Mouse (Mus musculus): ENCODE results near the gene Tmem199. TPM values are rescaled to one million over a fixed set of nuclear protein-coding genes. Genes with fewer than 3 reads are reported as not detected.

The Tmem199 gene
- total RNA-seq, 1 experiment = 73.1 TPM

- in situ Hi-C loops (cut with MboI; ENCODE audit: low sequenced_read_pairs in 2 of 2, unreplicated experiment in 2 of 2) = no loop called here
- H3K27ac ChIP-seq (ENCODE audit: insufficient read depth, low read depth, low read length, poor library complexity, severe bottlenecking) = no peak overlapping the region
- no peaks in the 10 kb centered on the region for H3K36me3 ChIP-seq (ENCODE audit: control insufficient read depth, insufficient read depth, low read length, poor library complexity, severe bottlenecking)
- DNase-seq (ENCODE audit: low read depth, low spot score) = no peak
- no peak for TF ChIP-seq ZNF384 (IDR thresholded peaks at IDR 0.05; ENCODE audit: low read depth, low read length)
- TF ChIP-seq ZC3H11A (IDR thresholded peaks at IDR 0.05; ENCODE audit: borderline replicate concordance, low read depth, low read length) = no peak
- TF ChIP-seq CHD2 (IDR thresholded peaks at IDR 0.05; ENCODE audit: low read depth, low read length) = no peak
- no peak for TF ChIP-seq HCFC1 (IDR thresholded peaks at IDR 0.05; ENCODE audit: borderline replicate concordance, insufficient read depth, low read length)
- TF ChIP-seq MAFK (IDR thresholded peaks at IDR 0.05; ENCODE audit: insufficient read depth, low read depth, low read length) = no peak
- H3K9me3 ChIP-seq (ENCODE audit: control insufficient read depth, insufficient read depth, low read depth, low read length) = no peaks in the 10 kb centered on the region
- H3K4me1 ChIP-seq (ENCODE audit: control insufficient read depth in 2 of 2, insufficient read depth in 2 of 2, low read length in 2 of 2, poor library complexity in 1 of 2) = no peaks in the 10 kb centered on the region
- H3K9ac ChIP-seq (ENCODE audit: insufficient read depth, low read depth, low read length, poor library complexity, severe bottlenecking) = no peak overlapping the region
- H3K4me3 ChIP-seq (ENCODE audit: insufficient read depth in 1 of 2, low read depth in 1 of 2, low read length in 2 of 2, poor library complexity in 1 of 2, severe bottlenecking in 1 of 2) = no peak overlapping the region
Observed at GRCm38 (mm10) chr11:78555623-78556022, 43.7 kb upstream of the Tmem199 start.

- in situ Hi-C loops (cut with MboI; ENCODE audit: low sequenced_read_pairs in 2 of 2, unreplicated experiment in 2 of 2) = no loop called here
- DNase-seq (ENCODE audit: low read depth, low spot score) = no peak
- Histone ChIP-seq H3K4me1 (ENCODE audit: control insufficient read depth in 2 of 2, insufficient read depth in 2 of 2, low read length in 2 of 2, poor library complexity in 1 of 2) (peaks cover 2 to 3% of the 10 kb centered on the region in 2 experiments; a peak in 2 of 4 replicates), H3K27ac (ENCODE audit: insufficient read depth, low read depth, low read length, poor library complexity, severe bottlenecking) (peak overlapping the region; percentile 38; the same call in 1 of the 2 replicates), H3K9me3 (ENCODE audit: control insufficient read depth, insufficient read depth, low read depth, low read length) (no peaks in the 10 kb centered on the region), H3K36me3 (ENCODE audit: control insufficient read depth, insufficient read depth, low read length, poor library complexity, severe bottlenecking) (no peaks in the 10 kb centered on the region; the same call in 1 of the 2 replicates), H3K4me3 (ENCODE audit: insufficient read depth in 1 of 2, low read depth in 1 of 2, low read length in 2 of 2, poor library complexity in 1 of 2, severe bottlenecking in 1 of 2) (peak overlapping the region; percentile 54 to 69), H3K9ac (ENCODE audit: insufficient read depth, low read depth, low read length, poor library complexity, severe bottlenecking) (peak overlapping the region; percentile 78)
- TF ChIP-seq ZC3H11A (IDR thresholded peaks at IDR 0.05; ENCODE audit: borderline replicate concordance, low read depth, low read length) (no peak), CHD2 (IDR thresholded peaks at IDR 0.05; ENCODE audit: low read depth, low read length) (no peak), HCFC1 (IDR thresholded peaks at IDR 0.05; ENCODE audit: borderline replicate concordance, insufficient read depth, low read length) (no peak), ZNF384 (IDR thresholded peaks at IDR 0.05; ENCODE audit: low read depth, low read length) (no peak), MAFK (IDR thresholded peaks at IDR 0.05; ENCODE audit: insufficient read depth, low read depth, low read length) (no peak)
Observed at GRCm38 (mm10) chr11:78551059-78551398, 39.1 kb upstream of the Tmem199 start.

DNA sequence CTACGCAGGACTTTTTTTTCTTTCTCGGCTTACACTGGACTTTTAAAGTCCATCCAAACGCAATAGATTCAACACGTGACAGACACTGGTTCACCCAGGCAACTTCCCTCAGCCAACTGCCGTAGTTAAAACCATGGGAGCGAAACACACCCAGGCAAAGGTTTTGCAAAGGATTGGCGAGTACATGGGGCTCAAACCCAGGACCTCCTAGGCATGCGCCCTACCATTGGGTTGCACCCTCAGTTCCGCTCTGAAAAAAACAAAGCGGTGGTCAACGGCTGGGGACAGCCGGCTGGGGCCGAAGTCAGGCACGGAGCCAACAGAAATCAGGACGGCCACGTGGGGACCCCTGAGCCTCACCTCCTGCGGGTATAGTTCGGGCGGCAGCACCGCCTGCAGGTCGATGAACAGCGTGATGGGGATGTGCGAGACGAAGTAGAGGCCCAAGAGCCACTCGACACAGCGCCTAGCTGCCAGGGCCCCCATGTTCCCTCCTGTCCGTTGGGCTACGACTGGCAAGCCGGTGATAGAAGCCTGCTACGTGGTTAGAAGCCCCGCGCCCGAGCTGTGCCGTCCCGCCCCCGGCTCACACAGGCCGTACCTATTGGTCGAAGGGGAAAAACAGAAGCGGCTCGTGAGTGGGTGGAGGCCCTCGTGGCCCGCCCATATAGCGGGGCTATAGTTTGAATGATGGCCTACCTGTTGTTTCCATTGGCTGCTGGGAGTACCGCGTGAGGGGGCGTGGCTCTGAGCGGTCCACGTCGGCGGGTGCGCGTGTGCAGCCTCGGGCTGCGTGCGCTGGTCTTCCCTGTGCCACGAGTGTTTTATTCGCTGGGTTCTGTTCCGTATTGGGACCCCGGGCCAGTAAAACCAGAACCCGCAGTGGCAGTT is 38.4 kb upstream of the Tmem199 start, which contains the start of gene Tmem97:
Tmem97 (minus strand) TSS at position 610 of the 891 bp plus-strand sequence.
- Histone ChIP-seq H3K4me1 (ENCODE audit: control insufficient read depth in 2 of 2, insufficient read depth in 2 of 2, low read length in 2 of 2, poor library complexity in 1 of 2) (peaks cover 4 to 7% of the 10 kb centered on the region in 2 experiments; a peak in 2 of 4 replicates), H3K4me3 (ENCODE audit: insufficient read depth in 1 of 2, low read depth in 1 of 2, low read length in 2 of 2, poor library complexity in 1 of 2, severe bottlenecking in 1 of 2) (peak within 1 kb of the TSS; percentile 82 to 92), H3K27ac (ENCODE audit: insufficient read depth, low read depth, low read length, poor library complexity, severe bottlenecking) (peak within 1 kb of the TSS; percentile 74), H3K9ac (ENCODE audit: insufficient read depth, low read depth, low read length, poor library complexity, severe bottlenecking) (peak within 1 kb of the TSS; percentile 97), H3K36me3 (ENCODE audit: control insufficient read depth, insufficient read depth, low read length, poor library complexity, severe bottlenecking) (no peaks in the 10 kb centered on the region; the same call in 1 of the 2 replicates), H3K9me3 (ENCODE audit: control insufficient read depth, insufficient read depth, low read depth, low read length) (no peaks in the 10 kb centered on the region)
- TF ChIP-seq MAFK (IDR thresholded peaks at IDR 0.05; ENCODE audit: insufficient read depth, low read depth, low read length) (no peak), CHD2 (IDR thresholded peaks at IDR 0.05; ENCODE audit: low read depth, low read length) (peak; percentile 82)
- DNase-seq (ENCODE audit: low read depth, low spot score) = peak; percentile 97
- in situ Hi-C loops (cut with MboI; ENCODE audit: low sequenced_read_pairs in 2 of 2, unreplicated experiment in 2 of 2) = no loop called here

DNA sequence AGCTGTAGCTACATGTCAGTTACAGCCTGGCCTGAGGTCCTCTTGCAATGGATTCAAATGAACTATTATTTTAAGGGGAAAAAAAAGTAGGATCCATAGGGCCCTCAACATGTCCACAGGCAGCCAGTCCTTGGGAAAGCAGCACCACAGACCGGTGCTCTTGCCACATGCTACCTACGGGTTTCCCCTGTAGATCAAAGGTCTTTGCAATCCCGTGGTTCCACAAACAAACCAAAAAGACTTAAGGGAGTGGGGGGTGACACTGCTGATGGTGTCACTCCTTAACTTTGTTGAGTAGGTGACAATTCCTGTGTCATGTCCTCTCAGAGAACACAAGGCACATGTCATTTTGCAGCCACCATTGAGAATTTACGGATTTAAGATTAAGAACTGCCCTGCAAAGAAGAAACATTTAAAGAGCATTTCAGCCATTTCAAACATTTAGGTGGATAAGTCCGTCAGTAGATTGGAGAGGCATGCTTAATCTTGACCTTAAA is 37.6 kb upstream of the Tmem199 start:
- Histone ChIP-seq H3K9me3 (ENCODE audit: control insufficient read depth, insufficient read depth, low read depth, low read length) (no peaks in the 10 kb centered on the region), H3K4me1 (ENCODE audit: control insufficient read depth in 2 of 2, insufficient read depth in 2 of 2, low read length in 2 of 2, poor library complexity in 1 of 2) (peaks cover 7 to 9% of the 10 kb centered on the region in 2 experiments; a peak in 2 of 4 replicates), H3K4me3 (ENCODE audit: insufficient read depth in 1 of 2, low read depth in 1 of 2, low read length in 2 of 2, poor library complexity in 1 of 2, severe bottlenecking in 1 of 2) (peak overlapping the region; percentile 82 to 92), H3K36me3 (ENCODE audit: control insufficient read depth, insufficient read depth, low read length, poor library complexity, severe bottlenecking) (no peaks in the 10 kb centered on the region; the same call in 1 of the 2 replicates), H3K9ac (ENCODE audit: insufficient read depth, low read depth, low read length, poor library complexity, severe bottlenecking) (peak overlapping the region; percentile 97), H3K27ac (ENCODE audit: insufficient read depth, low read depth, low read length, poor library complexity, severe bottlenecking) (no peak overlapping the region)
- in situ Hi-C loops (cut with MboI; ENCODE audit: low sequenced_read_pairs in 2 of 2, unreplicated experiment in 2 of 2) = no loop called here
- no peak for DNase-seq (ENCODE audit: low read depth, low spot score)
- TF ChIP-seq ZC3H11A (IDR thresholded peaks at IDR 0.05; ENCODE audit: borderline replicate concordance, low read depth, low read length) = no peak
- no peak for TF ChIP-seq HCFC1 (IDR thresholded peaks at IDR 0.05; ENCODE audit: borderline replicate concordance, insufficient read depth, low read length)
- TF ChIP-seq MAFK (IDR thresholded peaks at IDR 0.05; ENCODE audit: insufficient read depth, low read depth, low read length) = no peak
- no peak for TF ChIP-seq CHD2 (IDR thresholded peaks at IDR 0.05; ENCODE audit: low read depth, low read length)
- TF ChIP-seq ZNF384 (IDR thresholded peaks at IDR 0.05; ENCODE audit: low read depth, low read length) = no peak
